Mouse (Mus musculus) CD4-positive, CD25-positive, alpha-beta regulatory T cell, adult 9 weeks (primary cell): ENCODE data around the gene Gm3739. TPM values are rescaled to one million over a fixed set of nuclear protein-coding genes. Genes with fewer than 3 reads are reported as not detected.

Experiments
- polyA plus RNA-seq: library from polyadenylated mRNA; unstranded; fragments of 100-300 nt; shearing (Covaris generic); gene quantifications from one replicate; pipeline ENCODE4 v1.2.1, GENCODE M21; 2017

Gm3739 gene
- polyA plus RNA-seq = 12.2 TPM

DNA sequence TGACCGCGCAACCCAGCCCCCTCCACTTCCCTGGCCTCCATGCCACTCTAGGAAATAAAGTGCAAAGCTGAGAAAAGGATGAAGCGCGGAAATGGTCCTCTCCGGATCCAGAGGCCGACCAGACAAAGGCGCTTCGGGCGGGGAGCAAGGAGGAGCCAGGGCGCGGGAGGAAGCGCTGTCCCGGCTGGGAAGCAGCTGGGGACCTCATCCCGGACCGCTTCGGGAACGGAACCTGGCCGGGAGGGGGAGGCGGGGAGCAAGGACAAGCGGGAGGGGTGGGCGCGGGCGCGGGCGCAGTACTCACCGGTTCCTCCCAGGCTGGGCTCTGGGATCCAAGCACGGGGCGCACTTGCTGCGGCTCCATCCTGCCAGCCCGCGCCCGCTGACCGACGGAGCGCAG lies at the start of gene Gm3739:
Gm3739 (minus strand) TSS at position 389 of the 400 bp plus-strand sequence.

DNA sequence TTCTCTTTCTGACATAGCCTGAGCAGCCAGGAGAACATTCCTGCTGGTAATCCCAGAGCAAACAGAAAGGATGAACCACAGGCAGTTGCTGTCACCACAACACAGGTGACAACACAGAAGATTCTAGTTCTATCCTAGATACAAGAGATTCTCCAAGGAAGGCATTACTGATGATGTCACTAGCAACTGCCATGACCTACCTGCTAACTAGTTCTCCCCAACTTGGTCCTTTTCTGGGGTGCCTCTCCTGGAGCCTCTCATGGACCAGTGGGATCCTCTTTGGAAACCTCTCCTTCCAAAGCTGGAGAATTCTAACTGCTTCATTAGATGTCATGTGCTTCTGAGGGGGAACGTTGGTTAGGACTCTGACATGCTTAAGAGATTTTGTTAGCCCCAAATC lies 17.4 kb upstream of the Gm3739 start, which contains the start of gene Gm5797:
Gm5797 (minus strand) TSS at position 101 of the 400 bp plus-strand sequence.

DNA sequence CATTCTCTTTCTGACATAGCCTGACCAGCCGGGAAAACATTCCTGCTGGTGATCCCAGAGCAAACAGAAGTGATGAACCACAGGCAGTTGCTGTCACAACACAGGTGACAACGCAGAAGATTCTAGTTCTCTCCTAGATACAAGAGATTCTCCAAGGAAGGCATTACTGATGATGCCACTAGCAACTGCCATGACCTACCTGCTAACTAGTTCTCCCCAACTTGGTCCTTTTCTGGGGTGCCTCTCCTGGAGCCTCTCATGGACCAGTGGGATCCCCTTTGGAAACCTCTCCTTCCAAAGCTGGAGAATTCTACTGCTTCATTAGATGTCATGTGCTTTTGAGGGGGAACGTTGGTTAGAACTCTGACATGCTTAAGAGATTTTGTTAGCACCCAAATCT lies 50.2 kb downstream of the Gm3739 start, which contains the start of gene Gm3727:
Gm3727 (minus strand) TSS at position 101 of the 400 bp plus-strand sequence.

Other genes starting within 250 kb of the Gm3739 start
- 3.3 TPM for gene Gm3696, start 214.4 kb downstream of the Gm3739 start, polyA plus RNA-seq
- gene Gm6676, start 189.6 kb downstream of the Gm3739 start, polyA plus RNA-seq = not detected
- gene Gm3512, start 140.5 kb downstream of the Gm3739 start, polyA plus RNA-seq = 8.2 TPM
- gene Gm16434, start 120.5 kb downstream of the Gm3739 start, polyA plus RNA-seq = not detected
- not detected for gene Gm3727, start 50.3 kb downstream of the Gm3739 start, polyA plus RNA-seq
- not detected for gene Gm5797, start 17.3 kb upstream of the Gm3739 start, polyA plus RNA-seq
- gene Gm8374, start 50.1 kb upstream of the Gm3739 start, polyA plus RNA-seq = not detected
- gene Gm3755, start 135.9 kb upstream of the Gm3739 start, polyA plus RNA-seq = not detected
- 9.9 TPM for gene Gm3752, start 168.7 kb upstream of the Gm3739 start, polyA plus RNA-seq